Mouse (Mus musculus): ENCODE measurements around the gene Mon1a.

DNA sequence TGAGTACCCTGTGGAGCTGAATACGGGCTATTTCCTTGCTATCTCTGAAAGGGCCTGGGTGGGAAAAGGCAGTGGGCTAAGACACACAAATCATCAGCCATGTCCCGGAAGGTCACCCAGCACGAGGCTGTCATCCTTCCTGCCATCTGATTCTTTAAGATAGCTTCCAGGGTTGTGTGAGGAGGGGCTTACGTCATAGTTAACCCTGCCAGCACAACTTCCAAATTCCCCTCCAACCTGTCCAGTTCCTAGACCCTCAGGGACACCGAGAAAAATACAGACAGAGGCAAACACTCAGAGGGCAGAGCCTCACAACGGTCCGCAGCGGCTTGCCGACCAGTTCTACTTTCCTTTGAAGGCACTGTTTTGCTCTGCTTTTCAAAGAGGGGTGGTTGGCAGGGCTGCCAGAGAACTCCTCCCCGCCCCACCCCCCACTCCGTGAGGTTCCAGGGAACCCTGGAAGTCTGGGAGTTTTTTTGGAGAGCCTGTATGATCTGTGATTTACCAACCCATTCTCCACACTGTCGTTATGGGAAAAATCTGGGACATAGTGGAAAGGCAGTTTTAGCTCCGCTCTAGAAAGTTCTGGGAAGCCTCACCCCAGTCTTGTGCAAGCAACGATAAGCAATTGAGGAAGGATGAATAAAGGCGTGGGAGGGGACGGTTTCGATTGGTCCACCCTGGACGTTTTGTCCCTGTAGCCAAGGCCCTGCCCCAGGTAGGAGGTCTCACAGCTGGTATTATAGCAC is 20.6 kb downstream of the Mon1a start:
- no peak for TF ChIP-seq CTCF (IDR thresholded peaks at IDR 0.05; ENCODE audit: low read depth)
- TF ChIP-seq EP300 (IDR thresholded peaks at IDR 0.05; ENCODE audit: low read depth) = no peak

Data from heart, postnatal 0 days (tissue).